11 mouse cellular contexts compared by ENCODE assay signal in genomic region chr13:5724364-5724763, GRCm38 (mm10).
DNase-seq lines count a peak whose midpoint lies in the region; ATAC-seq and TF ChIP-seq lines count a peak whose summit lies in the region.
"Had no signal": no experiment of that assay in that cellular context is flagged by ENCODE, and none has a peak within 500 bp of the region (broad histone marks: within the 10 kb centered on the region; RNA-seq: fewer than 3 reads in every experiment).

No protein-coding gene starts in this region.

- H3K9ac ChIP-seq in hindbrain, embryonic 16.5 days (ENCODE audit: low read depth, low read length) = no peak overlapping the region
- H3K9ac ChIP-seq in liver, embryonic 12.5 days = no peak overlapping the region
- H3K9ac ChIP-seq: intestine, embryonic 15.5 days had no signal

- no peak for TF ChIP-seq CTCF in C2C12 (IDR thresholded peaks at IDR 0.05; ENCODE audit: control insufficient read depth, insufficient read depth, insufficient read length)
- TF ChIP-seq CTCF in kidney, adult 2 months (conservative IDR thresholded peaks at IDR 0.05; ENCODE audit: insufficient read depth, insufficient read length, low read depth, low read length) = no peak

- peaks cover 11% of the 10 kb centered on the region for H3K4me1 ChIP-seq in hindbrain, embryonic 10.5 days (replicated peaks)
- no peaks in the 10 kb centered on the region; the same call in 1 of the 2 replicates for H3K4me1 ChIP-seq in hindbrain, embryonic 16.5 days (ENCODE audit: control insufficient read depth, insufficient read depth, low read depth, low read length)
- H3K4me1 ChIP-seq in liver, embryonic 12.5 days = no peaks in the 10 kb centered on the region
- H3K4me1 ChIP-seq in kidney, adult 2 months (ENCODE audit: control insufficient read depth, insufficient read depth, low read length) = 0 out of 2 replicates have a peak, but pooled peaks cover 2% of the 10 kb centered on the region
- H3K4me1 ChIP-seq: intestine, embryonic 15.5 days had no signal

- no peaks in the 10 kb centered on the region for H3K79me2 ChIP-seq in C2C12 (ENCODE audit: control insufficient read depth, insufficient read depth)

- H3K27ac ChIP-seq in hindbrain, embryonic 10.5 days = no peak overlapping the region
- no peak overlapping the region for H3K27ac ChIP-seq in hindbrain, embryonic 16.5 days (ENCODE audit: low read depth, low read length)
- no peak overlapping the region for H3K27ac ChIP-seq in liver, embryonic 12.5 days
- H3K27ac ChIP-seq in kidney, adult 2 months (ENCODE audit: insufficient read depth, low read depth, low read length) = no peak overlapping the region
- H3K27ac ChIP-seq: intestine, embryonic 15.5 days had no signal

- H3K4me2 ChIP-seq in hindbrain, embryonic 16.5 days (ENCODE audit: low read length) = no peak overlapping the region
- H3K4me2 ChIP-seq in liver, embryonic 12.5 days = no peak overlapping the region
- H3K4me2 ChIP-seq: intestine, embryonic 15.5 days; liver, embryonic 11.5 days had no signal

- H3ac ChIP-seq in C2C12 (ENCODE audit: control insufficient read depth, insufficient read length, low read depth) = no peak overlapping the region

- no peaks in the 10 kb centered on the region for H3K79me3 ChIP-seq in C2C12 (ENCODE audit: low read depth)

- H3K4me3 ChIP-seq in hindbrain, embryonic 10.5 days = no peak overlapping the region
- H3K4me3 ChIP-seq in hindbrain, embryonic 16.5 days (ENCODE audit: low read length) = no peak overlapping the region
- no peak overlapping the region for H3K4me3 ChIP-seq in C2C12 (ENCODE audit: insufficient read depth, poor library complexity, severe bottlenecking)
- no peak overlapping the region for H3K4me3 ChIP-seq in liver, embryonic 12.5 days
- H3K4me3 ChIP-seq in kidney, adult 2 months (ENCODE audit: insufficient read depth, low read depth, low read length) = no peak overlapping the region
- H3K4me3 ChIP-seq: intestine, embryonic 15.5 days had no signal

- no peaks in the 10 kb centered on the region for H3K27me3 ChIP-seq in hindbrain, embryonic 10.5 days (ENCODE audit: insufficient read depth, poor library complexity, severe bottlenecking)
- no peaks in the 10 kb centered on the region for H3K27me3 ChIP-seq in hindbrain, embryonic 16.5 days (replicated peaks; ENCODE audit: control insufficient read depth, insufficient read depth, low read length)
- no peaks in the 10 kb centered on the region for H3K27me3 ChIP-seq in C2C12 (ENCODE audit: control insufficient read depth, insufficient read depth, insufficient read length)
- no peaks in the 10 kb centered on the region for H3K27me3 ChIP-seq in liver, embryonic 12.5 days (replicated peaks)
- H3K27me3 ChIP-seq in kidney, adult 2 months (replicated peaks; ENCODE audit: control insufficient read depth, insufficient read depth, low read length) = no peaks in the 10 kb centered on the region
- H3K27me3 ChIP-seq: intestine, embryonic 15.5 days had no signal

- no peak for TF ChIP-seq POLR2A in kidney, adult 2 months (IDR thresholded peaks at IDR 0.05; ENCODE audit: low read depth, low read length)

- WGBS in hindbrain, embryonic 10.5 days = 53% methylated on average over 1 of the region's 1 CpGs
- WGBS in hindbrain, embryonic 16.5 days = 75% methylated on average over 1 of the region's 1 CpGs
- 37% methylated on average over 1 of the region's 1 CpGs for WGBS in liver, embryonic 12.5 days (ENCODE audit: insufficient replicate concordance)
- 39% methylated on average over 1 of the region's 1 CpGs for WGBS in kidney, adult 2 months

- no peaks in the 10 kb centered on the region for H3K36me3 ChIP-seq in hindbrain, embryonic 10.5 days
- no peaks in the 10 kb centered on the region for H3K36me3 ChIP-seq in hindbrain, embryonic 16.5 days (ENCODE audit: control insufficient read depth, insufficient read depth, low read length)
- H3K36me3 ChIP-seq in C2C12 (ENCODE audit: control insufficient read depth, insufficient read depth) = no peaks in the 10 kb centered on the region
- no peaks in the 10 kb centered on the region for H3K36me3 ChIP-seq in liver, embryonic 12.5 days
- H3K36me3 ChIP-seq in kidney, adult 2 months (ENCODE audit: control insufficient read depth, insufficient read depth, low read length) = no peaks in the 10 kb centered on the region
- H3K36me3 ChIP-seq: intestine, embryonic 15.5 days had no signal

- no peaks in the 10 kb centered on the region for H3K9me3 ChIP-seq in hindbrain, embryonic 10.5 days
- H3K9me3 ChIP-seq in hindbrain, embryonic 16.5 days (ENCODE audit: control insufficient read depth, low read length) = no peaks in the 10 kb centered on the region
- no peaks in the 10 kb centered on the region for H3K9me3 ChIP-seq in liver, embryonic 12.5 days (replicated peaks)
- H3K9me3 ChIP-seq: intestine, embryonic 15.5 days had no signal

- DNase-seq in hindbrain, embryonic 10.5 days (ENCODE audit: low spot score) = peak; percentile 53
- peak; percentile 60 for DNase-seq in R1 (ENCODE audit: low read depth, low spot score)
- DNase-seq in gastrocnemius, adult 8-10 months (ENCODE audit: low spot score in 2 of 2) = peak; percentile 17 to 36
- no peak for DNase-seq in yolk sac, embryonic 10.5 days (ENCODE audit: low spot score)
- no peak for DNase-seq in kidney, adult 2 months
- DNase-seq: thymus, postnatal 25 days had no signal

- ATAC-seq in hindbrain, embryonic 16.5 days = no peak
- no peak for ATAC-seq in liver, embryonic 12.5 days
- ATAC-seq: intestine, embryonic 15.5 days had no signal

TF ChIP-seq in C2C12, 6 proteins besides CTCF, POLR2A, EP300 and RAD21:
- no peak for TF ChIP-seq MYOG (IDR thresholded peaks at IDR 0.05; ENCODE audit: control insufficient read depth, extremely low read depth, insufficient read length)
- peak; percentile 76 for TF ChIP-seq FOSL1 (IDR thresholded peaks at IDR 0.05; ENCODE audit: insufficient read depth, low read length, poor library complexity, severe bottlenecking)
- no peak for TF ChIP-seq CEBPB (IDR thresholded peaks at IDR 0.05; ENCODE audit: low read depth)
- TF ChIP-seq USF1 (IDR thresholded peaks at IDR 0.05; ENCODE audit: low read depth) = no peak
- peak; percentile 82 for TF ChIP-seq MAX (IDR thresholded peaks at IDR 0.05)
- peak; percentile 59 for TF ChIP-seq MYOD1 (IDR thresholded peaks at IDR 0.05; ENCODE audit: control insufficient read depth, insufficient read length, low read depth)

Comparison
In these comparisons a context has a peak if more than half of its experiments do, and no peak if none do; other contexts are left out.
1. DNase-seq: peak in hindbrain, embryonic 10.5 days (single experiment), R1 (single experiment) and gastrocnemius, adult 8-10 months (2 of 2); none in yolk sac, embryonic 10.5 days (single experiment) and kidney, adult 2 months (single experiment).